Mouse (Mus musculus): ENCODE results near the gene Znrd1as. TPM values are rescaled to one million over a fixed set of nuclear protein-coding genes. Genes with fewer than 3 reads are reported as not detected.

The Znrd1as gene
- polyA plus RNA-seq, 1 experiment from 2014 or later: 7.9 TPM

DNA sequence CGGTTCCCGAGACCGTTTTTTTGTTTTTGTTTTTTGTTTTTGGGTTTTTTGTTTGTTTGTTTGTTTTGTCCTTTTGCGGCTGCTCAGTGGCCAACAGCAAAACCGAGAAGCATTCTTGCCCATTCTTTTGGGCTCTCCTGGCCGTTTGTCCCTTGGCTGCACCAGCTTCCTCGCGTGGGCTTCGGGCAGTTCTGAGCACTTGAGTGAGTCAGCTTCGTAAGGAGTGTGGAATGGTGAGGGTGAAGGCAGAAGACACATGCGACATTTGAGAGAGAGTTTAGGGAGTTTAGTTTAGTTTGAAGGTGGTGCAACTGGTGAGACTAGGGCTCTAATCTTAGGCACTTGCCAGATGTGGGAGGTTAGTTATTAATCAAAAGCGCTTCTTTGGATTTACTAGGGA is 492 bp downstream of the Znrd1as start:
- Histone ChIP-seq H3K27ac (ENCODE audit: low read depth, low read length) (no peak overlapping the region), H3K4me3 (ENCODE audit: low read depth, low read length) (peak overlapping the region; percentile 53), H3K4me2 (peak overlapping the region; percentile 90), H3K9me3 (replicated peaks; ENCODE audit: control insufficient read depth, low read length) (no peaks in the 10 kb centered on the region), H3K36me3 (ENCODE audit: control insufficient read depth, insufficient read depth, low read length) (peaks cover 4% of the 10 kb centered on the region; the same call in 1 of the 2 replicates), H3K27me3 (ENCODE audit: control insufficient read depth, insufficient read depth, low read length) (no peaks in the 10 kb centered on the region), H3K9ac (ENCODE audit: low read depth, low read length) (peak overlapping the region; percentile 85), H3K4me1 (ENCODE audit: control insufficient read depth, insufficient read depth, low read length) (peaks cover 4% of the 10 kb centered on the region)
- no peak for ATAC-seq (replicated peaks; ENCODE audit: insufficient number of reproducible peaks, low FRiP score, low TSS enrichment)
- 11% methylated on average over 12 of the region's 12 CpGs for WGBS (ENCODE audit: insufficient replicate concordance)

DNA sequence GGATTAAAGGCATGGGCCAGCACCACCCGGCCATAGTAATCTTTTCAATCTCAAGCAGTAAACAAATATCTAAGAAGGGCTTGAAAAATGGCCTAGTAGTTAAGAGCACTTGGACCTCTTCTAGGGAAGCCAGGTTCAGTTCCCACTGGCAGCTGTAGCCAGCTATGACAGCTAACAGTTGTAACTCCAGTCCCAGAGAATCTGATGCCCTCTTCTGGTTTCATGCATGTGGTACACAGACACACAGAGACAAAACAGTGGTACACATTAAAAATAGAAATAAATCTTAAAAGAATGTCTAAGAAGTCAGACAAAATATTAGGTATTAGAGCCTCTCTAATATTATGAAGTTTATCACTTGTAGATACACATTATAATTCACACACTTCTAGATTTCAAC is 2.7 kb downstream of the Znrd1as start:
- no peak overlapping the region for H3K9ac ChIP-seq (ENCODE audit: low read depth, low read length)
- H3K9me3 ChIP-seq (replicated peaks; ENCODE audit: control insufficient read depth, low read length): no peaks in the 10 kb centered on the region
- no peak overlapping the region for H3K4me3 ChIP-seq (ENCODE audit: low read depth, low read length)
- peaks cover 3% of the 10 kb centered on the region; the same call in 1 of the 2 replicates for H3K36me3 ChIP-seq (ENCODE audit: control insufficient read depth, insufficient read depth, low read length)
- WGBS (ENCODE audit: insufficient replicate concordance): 57% methylated on average over 1 of the region's 1 CpGs
- peaks cover 4% of the 10 kb centered on the region for H3K4me1 ChIP-seq (ENCODE audit: control insufficient read depth, insufficient read depth, low read length)
- no peak overlapping the region for H3K27ac ChIP-seq (ENCODE audit: low read depth, low read length)
- no peak overlapping the region for H3K4me2 ChIP-seq
- no peak for ATAC-seq (replicated peaks; ENCODE audit: insufficient number of reproducible peaks, low FRiP score, low TSS enrichment)
- no peaks in the 10 kb centered on the region for H3K27me3 ChIP-seq (ENCODE audit: control insufficient read depth, insufficient read depth, low read length)

GRCm38 (mm10) chr17:36966875-36967274 is 8.5 kb downstream of the Znrd1as start:
- no peak overlapping the region for H3K4me3 ChIP-seq (ENCODE audit: low read depth, low read length)
- H3K36me3 ChIP-seq (ENCODE audit: control insufficient read depth, insufficient read depth, low read length): no peaks in the 10 kb centered on the region
- no peak overlapping the region for H3K27ac ChIP-seq (ENCODE audit: low read depth, low read length)
- no peak overlapping the region for H3K4me2 ChIP-seq
- 76% methylated on average over 1 of the region's 1 CpGs for WGBS (ENCODE audit: insufficient replicate concordance)
- H3K27me3 ChIP-seq (ENCODE audit: control insufficient read depth, insufficient read depth, low read length): no peaks in the 10 kb centered on the region
- H3K9ac ChIP-seq (ENCODE audit: low read depth, low read length): no peak overlapping the region
- H3K4me1 ChIP-seq (ENCODE audit: control insufficient read depth, insufficient read depth, low read length): no peaks in the 10 kb centered on the region
- no peak for ATAC-seq (replicated peaks; ENCODE audit: insufficient number of reproducible peaks, low FRiP score, low TSS enrichment)
- no peaks in the 10 kb centered on the region for H3K9me3 ChIP-seq (replicated peaks; ENCODE audit: control insufficient read depth, low read length)

DNA sequence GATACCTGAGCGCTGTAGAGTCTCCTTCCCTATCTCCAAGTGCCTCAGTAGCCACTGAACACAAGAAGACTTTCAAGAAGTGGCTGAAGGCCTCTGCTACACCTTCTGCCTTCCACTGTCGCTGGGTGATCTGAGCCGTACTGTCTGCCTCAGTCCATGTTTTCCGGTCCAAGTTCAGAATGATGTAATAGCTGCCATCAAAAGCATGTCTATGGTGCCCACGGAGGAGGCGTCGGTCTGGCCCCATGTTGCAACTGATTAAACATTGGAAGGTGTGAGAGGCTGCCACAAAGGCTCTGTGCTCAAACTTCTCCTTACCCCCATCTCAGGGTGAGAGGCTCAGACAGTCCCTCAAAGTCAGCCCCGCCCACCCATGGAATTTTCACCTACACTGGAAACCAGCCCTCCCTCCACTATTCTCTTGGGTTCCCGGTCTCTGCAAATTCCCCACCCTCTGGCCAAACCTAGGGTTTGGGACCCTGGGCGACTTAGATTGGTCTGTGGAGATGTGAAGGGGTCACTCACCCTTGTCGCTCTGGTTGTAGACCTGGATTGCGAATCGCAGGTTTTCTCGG is 12.0 kb downstream of the Znrd1as start:
- no peak overlapping the region for H3K4me3 ChIP-seq (ENCODE audit: low read depth, low read length)
- no peak overlapping the region for H3K9ac ChIP-seq (ENCODE audit: low read depth, low read length)
- no peak overlapping the region for H3K4me2 ChIP-seq
- no peaks in the 10 kb centered on the region for H3K36me3 ChIP-seq (ENCODE audit: control insufficient read depth, insufficient read depth, low read length)
- no peaks in the 10 kb centered on the region for H3K27me3 ChIP-seq (ENCODE audit: control insufficient read depth, insufficient read depth, low read length)
- no peak overlapping the region for H3K27ac ChIP-seq (ENCODE audit: low read depth, low read length)
- no peaks in the 10 kb centered on the region for H3K4me1 ChIP-seq (ENCODE audit: control insufficient read depth, insufficient read depth, low read length)
- ATAC-seq (replicated peaks; ENCODE audit: insufficient number of reproducible peaks, low FRiP score, low TSS enrichment): no peak
- 76% methylated on average over 14 of the region's 14 CpGs for WGBS (ENCODE audit: insufficient replicate concordance)
- H3K9me3 ChIP-seq (replicated peaks; ENCODE audit: control insufficient read depth, low read length): no peaks in the 10 kb centered on the region

DNA sequence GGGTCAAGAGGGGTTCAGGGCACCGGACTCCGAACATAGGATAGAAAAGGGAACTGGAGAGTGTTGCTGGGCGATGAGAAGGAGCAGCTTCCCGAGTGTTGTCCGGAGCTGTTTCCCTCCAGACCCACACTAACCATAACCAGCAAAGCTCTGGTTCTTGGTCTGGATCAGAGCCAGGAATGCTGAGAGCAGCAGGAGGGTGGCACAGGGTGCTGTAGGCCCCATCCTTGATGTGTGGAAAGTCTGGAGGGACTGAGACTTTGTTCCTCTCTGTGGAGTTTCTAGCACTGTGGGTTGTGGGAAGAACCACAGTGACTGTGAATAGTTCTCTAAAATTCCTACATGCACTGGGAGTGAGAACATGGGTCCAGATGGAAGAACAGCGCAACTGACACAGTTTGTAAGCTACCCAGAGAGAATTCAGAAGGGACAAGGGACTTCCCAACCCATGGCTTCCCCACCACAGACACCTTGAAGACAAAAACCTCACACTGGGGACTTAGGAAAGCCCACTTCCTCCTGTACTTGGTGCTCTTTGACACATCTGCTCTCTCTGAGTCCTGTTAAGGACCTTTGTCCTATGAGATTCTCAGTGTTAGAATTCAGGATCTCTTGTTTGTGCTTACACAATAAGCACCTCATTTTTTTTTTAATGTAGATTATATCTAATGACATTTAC is 12.9 kb downstream of the Znrd1as start:
- H3K36me3 ChIP-seq (ENCODE audit: control insufficient read depth, insufficient read depth, low read length): no peaks in the 10 kb centered on the region
- H3K9ac ChIP-seq (ENCODE audit: low read depth, low read length): no peak overlapping the region
- H3K4me3 ChIP-seq (ENCODE audit: low read depth, low read length): no peak overlapping the region
- H3K4me1 ChIP-seq (ENCODE audit: control insufficient read depth, insufficient read depth, low read length): no peaks in the 10 kb centered on the region
- WGBS (ENCODE audit: insufficient replicate concordance): 85% methylated on average over 6 of the region's 6 CpGs
- H3K9me3 ChIP-seq (replicated peaks; ENCODE audit: control insufficient read depth, low read length): no peaks in the 10 kb centered on the region
- H3K27me3 ChIP-seq (ENCODE audit: control insufficient read depth, insufficient read depth, low read length): no peaks in the 10 kb centered on the region
- no peak for ATAC-seq (replicated peaks; ENCODE audit: insufficient number of reproducible peaks, low FRiP score, low TSS enrichment)
- no peak overlapping the region for H3K4me2 ChIP-seq
- no peak overlapping the region for H3K27ac ChIP-seq (ENCODE audit: low read depth, low read length)

- Histone ChIP-seq H3K4me3 (ENCODE audit: low read depth, low read length) (no peak overlapping the region), H3K4me1 (ENCODE audit: control insufficient read depth, insufficient read depth, low read length) (no peaks in the 10 kb centered on the region), H3K4me2 (no peak overlapping the region), H3K9me3 (replicated peaks; ENCODE audit: control insufficient read depth, low read length) (no peaks in the 10 kb centered on the region), H3K27ac (ENCODE audit: low read depth, low read length) (no peak overlapping the region), H3K9ac (ENCODE audit: low read depth, low read length) (no peak overlapping the region), H3K36me3 (ENCODE audit: control insufficient read depth, insufficient read depth, low read length) (no peaks in the 10 kb centered on the region), H3K27me3 (ENCODE audit: control insufficient read depth, insufficient read depth, low read length) (no peaks in the 10 kb centered on the region)
- WGBS (ENCODE audit: insufficient replicate concordance): 83% methylated on average over 3 of the region's 3 CpGs
- ATAC-seq (replicated peaks; ENCODE audit: insufficient number of reproducible peaks, low FRiP score, low TSS enrichment): no peak
These were observed 14.4 kb downstream of the Znrd1as start for GRCm38 (mm10) chr17:36972791-36973190.

- Histone ChIP-seq H3K36me3 (ENCODE audit: control insufficient read depth, insufficient read depth, low read length) (no peaks in the 10 kb centered on the region), H3K4me2 (no peak overlapping the region), H3K27ac (ENCODE audit: low read depth, low read length) (no peak overlapping the region), H3K4me1 (ENCODE audit: control insufficient read depth, insufficient read depth, low read length) (no peaks in the 10 kb centered on the region), H3K4me3 (ENCODE audit: low read depth, low read length) (no peak overlapping the region), H3K27me3 (ENCODE audit: control insufficient read depth, insufficient read depth, low read length) (no peaks in the 10 kb centered on the region), H3K9ac (ENCODE audit: low read depth, low read length) (no peak overlapping the region), H3K9me3 (replicated peaks; ENCODE audit: control insufficient read depth, low read length) (no peaks in the 10 kb centered on the region)
- WGBS (ENCODE audit: insufficient replicate concordance): 65% methylated on average over 8 of the region's 8 CpGs
- no peak for ATAC-seq (replicated peaks; ENCODE audit: insufficient number of reproducible peaks, low FRiP score, low TSS enrichment)
These were observed 14.9 kb downstream of the Znrd1as start for GRCm38 (mm10) chr17:36973271-36973787.

GRCm38 (mm10) chr17:36981221-36981813 is 22.9 kb downstream of the Znrd1as start, which contains the start of gene 2410137M14Rik:
TSS of gene 2410137M14Rik (minus strand) at chr17:36981237.
- Histone ChIP-seq H3K9ac (ENCODE audit: low read depth, low read length) (peak within 1 kb of the TSS; percentile 59), H3K27ac (ENCODE audit: low read depth, low read length) (no peak within 1 kb of the TSS), H3K9me3 (replicated peaks; ENCODE audit: control insufficient read depth, low read length) (no peaks in the 10 kb centered on the region), H3K4me3 (ENCODE audit: low read depth, low read length) (peak within 1 kb of the TSS; percentile 32), H3K36me3 (ENCODE audit: control insufficient read depth, insufficient read depth, low read length) (no peaks in the 10 kb centered on the region), H3K4me2 (peak within 1 kb of the TSS; percentile 67), H3K4me1 (ENCODE audit: control insufficient read depth, insufficient read depth, low read length) (peaks cover 4% of the 10 kb centered on the region; the same call in 1 of the 2 replicates), H3K27me3 (ENCODE audit: control insufficient read depth, insufficient read depth, low read length) (peaks cover 3% of the 10 kb centered on the region; the same call in 1 of the 2 replicates)
- 4% methylated on average over 18 of the region's 18 CpGs for WGBS (ENCODE audit: insufficient replicate concordance)
- ATAC-seq (replicated peaks; ENCODE audit: insufficient number of reproducible peaks, low FRiP score, low TSS enrichment): no peak

Data from heart, embryonic 11.5 days (tissue).